Mouse (Mus musculus) liver, embryonic 16.5 days (tissue): ENCODE measurements at regions not wholly inside any gene's neighbourhood (a gene's known extent, or its start where the extent isn't known, plus 50 kb on each side); places are given as distances from the start of the nearest gene placed in this dataset.
A peak's percentile ranks its signal among the peaks of the same experiment; 100 is the strongest.

Experiments used
- ATAC-seq: fragments of 200-750 bp; cut with Nextera tagmentation; 2 replicates; pipeline ENCODE4 v1.8.0; 2017; ENCODE audit warnings: low read depth, mild to moderate bottlenecking, moderate number of reproducible peaks, moderate library complexity
- H3K27ac ChIP-seq: fragments of 300-500 bp; sonication (generic); 2 replicates; pipeline ENCODE4 v1.5.1; 2014; ENCODE audit warnings: mild to moderate bottlenecking, low read length
- H3K27me3 ChIP-seq: fragments of 300-500 bp; sonication (generic); 2 replicates; pipeline ENCODE4 v1.6.1; 2014; ENCODE audit warnings: low read depth, low read length, mixed read lengths; ENCODE audit not compliant: control insufficient read depth, insufficient read depth
- H3K36me3 ChIP-seq: fragments of 300-500 bp; sonication (generic); 2 replicates; pipeline ENCODE4 v1.6.1; 2014; ENCODE audit warnings: mild to moderate bottlenecking; ENCODE audit not compliant: control insufficient read depth, insufficient read depth
- H3K4me1 ChIP-seq: fragments of 300-500 bp; sonication (generic); 2 replicates; pipeline ENCODE4 v1.6.1; 2014; ENCODE audit warnings: low read depth, low read length, mixed read lengths; ENCODE audit not compliant: control insufficient read depth
- H3K4me2 ChIP-seq: fragments of 300-500 bp; sonication (generic); 2 replicates; pipeline ENCODE4 v1.6.1; 2014; ENCODE audit warnings: low read depth, low read length, mixed read lengths
- H3K4me3 ChIP-seq: fragments of 300-500 bp; sonication (generic); 2 replicates; pipeline ENCODE4 v1.5.1; 2014; ENCODE audit warnings: low read depth, mild to moderate bottlenecking, low read length
- H3K9ac ChIP-seq: fragments of 300-500 bp; sonication (generic); 2 replicates; pipeline ENCODE4 v1.6.1; 2014; ENCODE audit warnings: low read depth, low read length
- H3K9me3 ChIP-seq: fragments of 300-500 bp; sonication (generic); replicated peaks from 2 replicates; pipeline ENCODE4 v1.6.1; 2016; ENCODE audit warnings: low read length; ENCODE audit not compliant: control insufficient read depth
- WGBS: fragments of 180-500 bp; shearing (Covaris S2); extraction: QIAGEN DNeasy Blood & Tissue Kit; methylation state at CpG from one replicate; pipeline ENCODE4 v1.1.7; 2014; ENCODE audit not compliant: insufficient replicate concordance; 5-methylcytosine and 5-hydroxymethylcytosine counted together

- Histone ChIP-seq H3K36me3 (no peaks in the 10 kb centered on the region), H3K27me3 (no peaks in the 10 kb centered on the region), H3K9ac (no peak overlapping the region), H3K4me1 (no peaks in the 10 kb centered on the region), H3K4me2 (no peak overlapping the region), H3K27ac (no peak overlapping the region), H3K9me3 (no peaks in the 10 kb centered on the region), H3K4me3 (no peak overlapping the region)
- no peak for ATAC-seq
- WGBS = 56% methylated on average over 11 of the region's 11 CpGs
Measured at GRCm38 (mm10) chr6:5663433-5664175, 61.8 kb upstream of the Dync1i1 start.

- 18% methylated on average over 9 of the region's 9 CpGs for WGBS
- no peaks in the 10 kb centered on the region for H3K27me3 ChIP-seq
- no peak for ATAC-seq
- H3K9me3 ChIP-seq = no peaks in the 10 kb centered on the region
- no peak overlapping the region for H3K9ac ChIP-seq
- H3K36me3 ChIP-seq = no peaks in the 10 kb centered on the region
- no peak overlapping the region for H3K4me2 ChIP-seq
- H3K27ac ChIP-seq = no peak overlapping the region
- no peak overlapping the region for H3K4me3 ChIP-seq
- H3K4me1 ChIP-seq = no peaks in the 10 kb centered on the region
Measured at GRCm38 (mm10) chr6:5645150-5645732, 80.2 kb upstream of the Dync1i1 start.

- Histone ChIP-seq H3K4me3 (no peak overlapping the region), H3K9me3 (no peaks in the 10 kb centered on the region), H3K27ac (no peak overlapping the region), H3K4me1 (no peaks in the 10 kb centered on the region; the same call in 1 of the 2 replicates), H3K4me2 (no peak overlapping the region), H3K27me3 (no peaks in the 10 kb centered on the region), H3K36me3 (no peaks in the 10 kb centered on the region), H3K9ac (no peak overlapping the region)
- peak; percentile 64; the same call in 1 of the 2 replicates for ATAC-seq
- WGBS = 67% methylated on average over 9 of the region's 9 CpGs
Measured at GRCm38 (mm10) chr6:5634222-5634621, 91.2 kb upstream of the Dync1i1 start.

GRCm38 (mm10) chr6:5633036-5633708, 92.3 kb upstream of the Dync1i1 start:
- no peaks in the 10 kb centered on the region for H3K27me3 ChIP-seq
- no peak overlapping the region for H3K4me3 ChIP-seq
- WGBS = 20% methylated on average over 10 of the region's 10 CpGs
- no peak overlapping the region for H3K9ac ChIP-seq
- ATAC-seq = 0 out of 2 replicates have a peak, but pooled peaks have one; percentile 27
- no peaks in the 10 kb centered on the region; the same call in 1 of the 2 replicates for H3K4me1 ChIP-seq
- H3K4me2 ChIP-seq = no peak overlapping the region
- no peaks in the 10 kb centered on the region for H3K9me3 ChIP-seq
- no peaks in the 10 kb centered on the region for H3K36me3 ChIP-seq
- H3K27ac ChIP-seq = no peak overlapping the region

- Histone ChIP-seq H3K27ac (no peak overlapping the region), H3K4me3 (no peak overlapping the region), H3K9me3 (no peaks in the 10 kb centered on the region), H3K36me3 (no peaks in the 10 kb centered on the region), H3K9ac (no peak overlapping the region), H3K4me1 (no peaks in the 10 kb centered on the region), H3K27me3 (no peaks in the 10 kb centered on the region), H3K4me2 (no peak overlapping the region)
- no peak for ATAC-seq
- 35% methylated on average over 2 of the region's 2 CpGs for WGBS
Measured at GRCm38 (mm10) chr6:5624085-5624484, 101.4 kb upstream of the Dync1i1 start.

- H3K4me2 ChIP-seq = no peak overlapping the region
- no peak overlapping the region for H3K9ac ChIP-seq
- H3K36me3 ChIP-seq = no peaks in the 10 kb centered on the region
- H3K4me1 ChIP-seq = no peaks in the 10 kb centered on the region
- 70% methylated on average over 3 of the region's 3 CpGs for WGBS
- H3K9me3 ChIP-seq = no peaks in the 10 kb centered on the region
- no peak for ATAC-seq
- H3K4me3 ChIP-seq = no peak overlapping the region
- no peaks in the 10 kb centered on the region for H3K27me3 ChIP-seq
- H3K27ac ChIP-seq = no peak overlapping the region
Measured at GRCm38 (mm10) chr6:5621582-5621981, 103.9 kb upstream of the Dync1i1 start.

GRCm38 (mm10) chr6:5594011-5594410, 97.9 kb upstream of the Pdk4 start:
- Histone ChIP-seq H3K9ac (no peak overlapping the region), H3K9me3 (no peaks in the 10 kb centered on the region)
- ATAC-seq = no peak

GRCm38 (mm10) chr6:5589635-5590034, 93.5 kb upstream of the Pdk4 start:
- Histone ChIP-seq H3K4me3 (no peak overlapping the region), H3K36me3 (no peaks in the 10 kb centered on the region), H3K4me1 (no peaks in the 10 kb centered on the region), H3K27me3 (no peaks in the 10 kb centered on the region), H3K4me2 (no peak overlapping the region), H3K9ac (no peak overlapping the region), H3K9me3 (no peaks in the 10 kb centered on the region), H3K27ac (no peak overlapping the region)
- no peak for ATAC-seq
- WGBS = 2% methylated on average over 10 of the region's 10 CpGs

More at GRCm38 (mm10) chr6:5594011-5594410, 97.9 kb upstream of the Pdk4 start:
- H3K4me2 ChIP-seq = no peak overlapping the region
- H3K36me3 ChIP-seq = no peaks in the 10 kb centered on the region
- H3K4me3 ChIP-seq = no peak overlapping the region
- H3K27ac ChIP-seq = no peak overlapping the region
- H3K27me3 ChIP-seq = no peaks in the 10 kb centered on the region
- 49% methylated on average over 6 of the region's 6 CpGs for WGBS
- H3K4me1 ChIP-seq = no peaks in the 10 kb centered on the region
